Mouse (Mus musculus) fibroblast of lung, adult 2 months (primary cell): ENCODE data around the gene Macrod2.

Source experiments
- DNase-seq: peaks from one replicate; pipeline ENCODE4 v3.0.0-alpha.2; 2011; ENCODE audit warnings: low read depth

Gene Macrod2

DNA sequence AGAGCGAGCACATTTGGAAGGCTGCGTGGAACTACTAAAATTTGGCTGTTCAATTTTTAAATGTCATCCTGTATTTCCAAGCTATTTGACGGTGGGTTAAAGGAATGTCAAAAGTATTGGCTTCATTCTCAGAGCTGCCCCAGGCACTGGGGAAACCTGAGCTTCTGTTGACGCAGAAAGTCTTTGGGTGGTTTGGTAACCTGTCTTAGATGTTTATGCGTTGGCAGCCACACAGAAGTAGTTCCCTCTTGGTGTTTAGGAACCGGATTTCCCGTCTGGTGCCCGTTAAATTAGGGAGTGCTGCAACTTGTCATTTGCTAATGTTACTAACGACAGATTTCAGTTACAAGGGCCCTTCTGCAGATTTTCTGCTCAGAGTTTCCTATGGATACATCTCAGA lies 1837.7 kb downstream of the Macrod2 start:
- DNase-seq: peak; percentile 27

DNA sequence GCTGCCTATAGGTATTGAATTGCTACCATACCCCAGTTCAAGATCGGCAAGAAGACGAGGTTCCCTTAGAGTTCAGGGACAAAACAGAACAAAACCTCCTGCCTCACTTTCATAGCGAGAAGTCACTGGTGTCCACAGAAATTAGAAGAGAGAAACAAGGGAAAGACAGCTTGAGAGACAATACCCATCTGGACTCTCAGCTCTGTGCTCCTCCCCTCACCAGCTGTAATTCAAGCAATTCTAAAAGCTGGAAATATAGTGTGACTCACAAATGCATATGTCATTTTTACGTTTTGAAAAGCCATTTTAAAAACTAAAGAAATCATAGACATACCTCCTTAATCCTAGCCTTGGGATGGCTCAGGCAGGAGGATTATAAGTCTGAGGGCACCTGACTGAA lies 1848.4 kb downstream of the Macrod2 start:
- no peak for DNase-seq

DNA sequence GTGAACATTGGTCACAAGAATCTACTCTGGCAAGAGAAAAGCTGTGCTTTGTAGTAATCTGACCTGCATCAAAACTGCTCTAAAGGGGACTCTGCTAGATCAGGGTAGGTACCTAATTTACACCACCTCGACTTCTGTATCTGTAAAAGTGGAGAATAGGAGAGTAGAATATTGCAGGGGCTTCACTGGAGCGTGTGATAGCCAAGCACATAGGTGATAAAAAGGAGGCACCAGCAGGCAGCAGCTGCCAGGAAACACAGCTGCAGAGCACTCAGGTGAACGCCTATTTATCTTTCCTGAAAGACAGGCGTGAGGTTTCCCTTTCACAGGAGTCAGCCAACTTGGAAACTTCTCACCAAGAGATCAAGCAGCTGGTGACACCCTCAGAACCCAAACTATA lies 1855.3 kb downstream of the Macrod2 start:
- DNase-seq: no peak

DNA sequence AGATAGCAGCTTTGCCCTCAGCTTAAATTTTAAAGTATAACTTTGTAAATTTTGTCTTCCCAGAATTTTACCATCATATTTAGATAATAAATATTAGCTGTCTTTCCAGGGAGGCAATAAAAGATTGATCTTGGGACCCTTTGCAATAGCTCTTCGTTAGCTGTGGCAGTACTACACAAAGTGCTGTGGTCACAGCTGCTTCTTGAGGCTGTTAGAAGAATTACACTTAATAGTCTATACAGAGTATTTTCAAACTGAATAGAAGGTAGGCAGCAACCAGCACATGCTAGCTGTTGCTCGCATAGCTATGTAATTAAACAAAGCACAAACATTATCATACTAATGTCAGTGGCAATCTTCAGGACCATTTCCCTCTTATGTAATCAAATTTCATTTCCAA lies 1856.4 kb downstream of the Macrod2 start:
- DNase-seq: no peak

DNA sequence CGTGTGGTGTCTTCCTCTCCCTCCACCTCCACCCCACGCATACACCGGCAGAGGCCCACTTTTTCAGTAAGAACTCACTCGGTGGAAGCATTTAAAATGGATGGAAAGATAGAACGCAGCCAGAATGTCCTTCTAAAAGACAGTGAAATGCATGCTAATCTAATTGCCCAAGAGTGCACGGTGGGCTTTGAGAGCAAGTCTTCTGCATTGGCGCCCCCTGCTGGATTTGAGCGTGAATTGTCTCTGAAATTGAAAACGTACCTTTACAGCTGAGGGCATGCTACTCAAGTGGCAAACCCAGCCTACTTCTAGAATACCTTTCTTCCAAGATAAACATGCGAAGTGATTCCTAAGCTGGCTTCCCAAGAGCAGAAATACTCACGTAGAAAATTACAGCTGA lies 1858.8 kb downstream of the Macrod2 start:
- no peak for DNase-seq

- DNase-seq: no peak
These were observed 1859.5 kb downstream of the Macrod2 start for GRCm38 (mm10) chr2:142254566-142254965.

- DNase-seq: no peak
These were observed 1862.4 kb downstream of the Macrod2 start for GRCm38 (mm10) chr2:142257501-142257900.

- DNase-seq: no peak
These were observed 1865.9 kb downstream of the Macrod2 start for GRCm38 (mm10) chr2:142261046-142261445.

GRCm38 (mm10) chr2:142264697-142265096 lies 1869.6 kb downstream of the Macrod2 start:
- DNase-seq: no peak

GRCm38 (mm10) chr2:142267836-142268235 lies 1872.7 kb downstream of the Macrod2 start:
- DNase-seq: peak; percentile 5

- no peak for DNase-seq
These were observed 1891.7 kb downstream of the Macrod2 start for GRCm38 (mm10) chr2:142286761-142287160.

GRCm38 (mm10) chr2:142294831-142295230 lies 1899.7 kb downstream of the Macrod2 start:
- no peak for DNase-seq

GRCm38 (mm10) chr2:142303098-142303911 lies 1908.2 kb downstream of the Macrod2 start:
- no peak for DNase-seq

DNA sequence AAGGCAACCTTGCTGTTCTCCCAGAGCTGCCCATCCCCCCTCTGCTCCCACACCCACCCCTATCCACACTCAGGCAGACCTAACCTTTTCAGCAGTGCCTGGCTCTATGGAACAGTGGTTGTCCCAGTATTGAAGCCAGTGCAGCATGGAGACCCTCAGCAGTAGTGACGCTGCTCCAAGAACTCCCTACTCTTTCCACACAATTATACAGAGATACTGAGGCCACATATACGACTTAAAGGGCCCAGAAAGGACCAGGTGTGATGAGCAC lies 1908.7 kb downstream of the Macrod2 start:
- no peak for DNase-seq

GRCm38 (mm10) chr2:142323158-142323557 lies 1928.0 kb downstream of the Macrod2 start:
- no peak for DNase-seq

GRCm38 (mm10) chr2:142326737-142327136 lies 1931.6 kb downstream of the Macrod2 start:
- no peak for DNase-seq

DNA sequence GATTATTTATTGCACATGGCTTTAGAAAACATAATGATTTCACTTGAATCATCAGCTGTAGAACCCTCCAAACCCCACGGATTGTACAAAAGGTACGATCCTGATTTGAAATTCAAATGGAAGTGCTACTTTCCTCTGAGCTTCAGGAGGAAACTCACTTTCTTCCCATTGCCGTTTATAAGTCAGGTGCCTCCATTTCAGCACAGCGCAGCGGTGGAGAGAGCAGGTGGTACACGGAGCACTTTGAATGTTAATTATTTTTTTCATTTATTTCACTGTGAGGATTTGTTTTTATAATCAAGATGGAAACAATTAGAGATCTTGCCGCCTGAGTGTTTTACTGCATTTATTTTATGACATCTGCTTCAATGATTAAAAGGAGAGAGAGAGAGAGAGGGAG lies 1934.7 kb downstream of the Macrod2 start:
- no peak for DNase-seq

GRCm38 (mm10) chr2:142334441-142335102 lies 1939.5 kb downstream of the Macrod2 start:
- DNase-seq: no peak

- no peak for DNase-seq
These were observed 1940.2 kb downstream of the Macrod2 start for GRCm38 (mm10) chr2:142335103-142335999.

DNA sequence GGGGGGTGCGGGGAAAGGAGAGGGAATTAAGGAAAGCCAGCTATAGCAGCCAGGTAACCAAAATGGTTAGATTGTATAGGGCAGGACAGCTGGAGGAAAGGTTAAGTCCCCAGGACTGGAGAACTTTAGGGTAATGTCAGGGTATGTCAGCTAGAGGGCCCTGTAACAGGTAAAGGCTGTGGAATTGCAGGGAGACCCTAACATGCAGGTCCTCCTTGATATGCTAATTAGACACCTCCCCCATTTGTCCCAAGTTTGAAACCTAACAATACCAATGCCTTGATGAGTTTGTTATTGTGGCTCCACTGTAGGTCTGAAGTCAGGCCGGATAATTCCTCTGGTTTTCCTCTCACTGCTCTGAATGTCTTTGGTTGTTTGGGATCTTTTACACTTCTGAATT lies 1948.9 kb downstream of the Macrod2 start:
- DNase-seq: no peak

- DNase-seq: no peak
These were observed 1949.6 kb downstream of the Macrod2 start for GRCm38 (mm10) chr2:142344758-142345157.

- DNase-seq: no peak
These were observed 1954.7 kb downstream of the Macrod2 start for GRCm38 (mm10) chr2:142349805-142350204.

DNA sequence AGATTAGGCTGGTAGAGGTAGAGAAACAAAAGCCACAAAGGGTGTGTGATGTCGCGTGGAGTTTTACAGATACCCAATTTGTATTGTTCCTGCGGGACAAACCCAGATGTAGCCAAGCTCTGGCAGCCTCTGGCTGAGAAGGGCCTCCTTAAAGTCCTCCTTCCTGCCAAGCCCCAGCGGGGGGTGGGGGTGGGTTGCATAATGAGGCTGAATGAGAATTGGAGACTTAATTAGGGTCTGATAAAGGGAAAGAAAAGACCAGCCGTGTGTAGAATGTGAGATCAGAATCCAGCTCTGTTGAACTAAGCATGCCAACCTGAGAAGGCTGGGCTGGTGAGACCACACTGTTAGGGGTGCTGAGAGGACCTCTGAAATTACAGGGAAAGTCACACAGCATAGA lies 1967.8 kb downstream of the Macrod2 start:
- no peak for DNase-seq
